8 mouse cellular contexts compared by ENCODE assay signal in the genomic region with DNA sequence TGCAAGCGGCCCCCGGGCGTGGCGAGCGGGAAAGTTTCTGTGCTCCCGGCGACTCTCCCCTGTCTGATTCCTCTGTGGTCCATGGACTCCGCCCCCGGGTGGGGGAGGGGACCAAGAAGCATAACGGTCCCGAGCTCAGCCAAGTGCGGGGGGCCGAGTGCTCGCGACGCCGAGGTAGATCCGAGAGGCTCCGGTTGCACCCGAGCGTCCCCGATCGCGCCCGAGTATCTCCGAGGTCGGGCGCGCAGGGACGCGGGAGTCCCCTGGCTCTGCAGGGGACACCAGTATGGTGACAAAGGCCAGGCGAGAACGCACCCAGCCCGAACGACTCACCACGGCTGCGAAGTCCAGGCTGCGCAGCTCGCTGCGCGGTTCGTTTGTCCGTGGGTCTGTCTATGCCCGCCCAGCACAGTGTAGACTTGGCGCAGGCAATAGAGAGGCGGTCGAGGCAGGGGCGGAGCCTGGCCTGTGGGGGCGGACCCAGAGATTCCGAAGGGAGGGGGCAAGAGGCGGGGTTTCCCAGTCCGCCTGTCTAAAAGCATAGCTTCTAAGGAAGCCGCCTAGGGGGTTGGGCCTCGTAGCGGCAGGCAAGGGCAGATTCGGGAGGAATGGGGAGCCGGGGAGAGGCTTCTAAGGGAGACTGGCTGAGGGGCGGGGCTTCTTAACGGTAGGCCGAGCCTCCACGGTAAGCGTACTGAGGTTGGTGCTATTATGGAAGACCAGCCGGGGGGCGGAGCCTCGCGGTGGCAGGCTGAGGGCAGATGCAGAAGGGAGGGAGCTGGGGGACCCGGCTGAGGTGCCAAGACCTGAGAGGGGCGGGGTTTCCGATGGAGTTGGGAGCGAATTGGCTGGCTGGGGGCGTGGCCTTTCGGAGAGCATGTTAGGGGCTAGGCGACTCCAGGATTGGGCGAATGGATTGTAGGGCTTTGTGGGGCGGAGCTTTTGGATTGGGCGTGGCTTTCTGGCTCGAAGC. TPM values are rescaled to one million over a fixed set of nuclear protein-coding genes. Genes with fewer than 3 reads are reported as not detected.
DNase-seq lines count a peak whose midpoint lies in the region; ATAC-seq lines count a peak whose summit lies in the region.

No protein-coding gene starts in this region.

- ATAC-seq in megakaryocyte progenitor cell, adult 5-6 weeks (replicated peaks; ENCODE audit: poor library complexity) = peak; percentile 80

- DNase-seq in adipocyte (ENCODE audit: low spot score) = peak; percentile 100
- peak; percentile 99 for DNase-seq in embryo, embryonic 10 days (ENCODE audit: low spot score)
- DNase-seq in gastrocnemius, postnatal 10 days = peak; percentile 98
- DNase-seq in induced T-regulatory cell, adult 2 months (ENCODE audit: low read depth) = peak; percentile 98
- peak; percentile 97 to 99 for DNase-seq in left cerebral cortex, adult 9 months (ENCODE audit: low spot score in 2 of 2)
- peak; percentile 92 for DNase-seq in right cerebral cortex, postnatal 14 days
- DNase-seq in urinary bladder, postnatal 36 days (ENCODE audit: low spot score in 2 of 2) = peak; percentile 99

RNA-seq across cellular contexts. Expression of a gene that starts 14.2 kb away (rescaled TPM):
- total RNA-seq in gastrocnemius, postnatal 10 days (2021) = 10 to 100 TPM; 64.1 to 94.7 TPM
- total RNA-seq in megakaryocyte progenitor cell, adult 5-6 weeks (2015) = 35.9 and 39.7 TPM in 2 replicates
- total RNA-seq in megakaryocyte progenitor cell, adult 5-6 weeks (2017) = 35.3 and 38.5 TPM in 2 replicates

RNA-seq across cellular contexts. Expression of a gene that starts 50.2 kb away (rescaled TPM):
- not detected for total RNA-seq in gastrocnemius, postnatal 10 days (2021)
- not detected in 2 replicates for total RNA-seq in megakaryocyte progenitor cell, adult 5-6 weeks (2015)
- total RNA-seq in megakaryocyte progenitor cell, adult 5-6 weeks (2017) = not detected in 2 replicates

Comparison
In these comparisons a context has a peak if more than half of its experiments do, and no peak if none do; other contexts are left out.
1. Peak in every context shown above with its lines: DNase-seq and ATAC-seq.